Mouse (Mus musculus) ES-E14 (cell line): Measurements from ENCODE around the gene Prss34. TPM values are rescaled to one million over a fixed set of nuclear protein-coding genes. Genes with fewer than 3 reads are reported as not detected.

Experiments used
- DNase-seq: peaks from one replicate; pipeline ENCODE4 v3.0.0-alpha.2; 2013; ENCODE audit warnings: low read depth, low spot score
- H3K27ac ChIP-seq: 2 replicates; pipeline ENCODE4 v1.5.1; 2012; ENCODE audit warnings: low read depth, mild to moderate bottlenecking, low read length, moderate library complexity, mixed read lengths; ENCODE audit not compliant: poor library complexity, insufficient read depth, severe bottlenecking
- H3K36me3 ChIP-seq: 2 replicates; pipeline ENCODE4 v1.6.1; 2012; ENCODE audit warnings: mild to moderate bottlenecking, low read length, moderate library complexity, mixed read lengths; ENCODE audit not compliant: control insufficient read depth, poor library complexity, insufficient read depth, severe bottlenecking
- H3K4me1 ChIP-seq, 2 experiments: fragments of 150-350 bp in 1 of 2; sonication (generic) in 1 of 2; 2 replicates each; pipeline ENCODE4 v1.6.1; 2012; ENCODE audit warnings: low read length in 2 of 2, mild to moderate bottlenecking in 1 of 2, mixed read lengths in 1 of 2; ENCODE audit not compliant: control insufficient read depth in 2 of 2, insufficient read depth in 2 of 2, poor library complexity in 1 of 2
- H3K4me3 ChIP-seq, 2 experiments: fragments of 150-350 bp in 1 of 2; sonication (generic) in 1 of 2; 2 replicates each; pipeline ENCODE4 v1.5.1; 2012; ENCODE audit warnings: low read length in 2 of 2, low read depth in 1 of 2, mild to moderate bottlenecking in 1 of 2, mixed read lengths in 1 of 2; ENCODE audit not compliant: insufficient read depth in 1 of 2, poor library complexity in 1 of 2, severe bottlenecking in 1 of 2
- H3K9ac ChIP-seq: 2 replicates; pipeline ENCODE4 v1.6.1; 2012; ENCODE audit warnings: low read depth, mild to moderate bottlenecking, low read length, mixed read lengths; ENCODE audit not compliant: poor library complexity, insufficient read depth, severe bottlenecking
- H3K9me3 ChIP-seq: fragments of 150-350 bp; sonication (generic); 2 replicates; pipeline ENCODE4 v1.6.1; 2012; ENCODE audit warnings: low read depth, mild to moderate bottlenecking, low read length; ENCODE audit not compliant: control insufficient read depth, insufficient read depth
- CHD2 ChIP-seq: IDR thresholded peaks from 2 replicates; pipeline ENCODE4 v1.6.1; 2014; ENCODE audit warnings: mild to moderate bottlenecking, low read depth, low read length, inconsistent platforms
- HCFC1 ChIP-seq: IDR thresholded peaks from 2 replicates; pipeline ENCODE4 v1.6.1; 2012; ENCODE audit warnings: low read length, inconsistent platforms, borderline replicate concordance; ENCODE audit not compliant: insufficient read depth
- MAFK ChIP-seq: IDR thresholded peaks from 2 replicates; pipeline ENCODE4 v1.6.1; 2014; ENCODE audit warnings: mild to moderate bottlenecking, low read depth, low read length, inconsistent platforms; ENCODE audit not compliant: insufficient read depth
- ZC3H11A ChIP-seq: IDR thresholded peaks from 2 replicates; pipeline ENCODE4 v1.6.1; 2012; ENCODE audit warnings: low read depth, mild to moderate bottlenecking, inconsistent platforms, low read length, borderline replicate concordance
- ZNF384 ChIP-seq: IDR thresholded peaks from 2 replicates; pipeline ENCODE4 v1.6.1; 2012; ENCODE audit warnings: low read depth, low read length, inconsistent platforms
- in situ Hi-C, 2 experiments: fragments of 600-800 bp; cut with MboI; formaldehyde crosslinking; loops; one replicate each; pipeline ENCODE4 v1.15.1; 2025; ENCODE audit warnings: low sequenced_read_pairs in 2 of 2, inconsistent platforms in 1 of 2; ENCODE audit not compliant: unreplicated experiment in 2 of 2
- total RNA-seq: library from RNA; depleted of rRNA; stranded (reverse); fragments of 300-350 nt; gene quantifications from 2 replicates; pipeline ENCODE4 v1.2.3, GENCODE M21; 2012

Gene Prss34
- total RNA-seq, 1 experiment: not detected

DNA sequence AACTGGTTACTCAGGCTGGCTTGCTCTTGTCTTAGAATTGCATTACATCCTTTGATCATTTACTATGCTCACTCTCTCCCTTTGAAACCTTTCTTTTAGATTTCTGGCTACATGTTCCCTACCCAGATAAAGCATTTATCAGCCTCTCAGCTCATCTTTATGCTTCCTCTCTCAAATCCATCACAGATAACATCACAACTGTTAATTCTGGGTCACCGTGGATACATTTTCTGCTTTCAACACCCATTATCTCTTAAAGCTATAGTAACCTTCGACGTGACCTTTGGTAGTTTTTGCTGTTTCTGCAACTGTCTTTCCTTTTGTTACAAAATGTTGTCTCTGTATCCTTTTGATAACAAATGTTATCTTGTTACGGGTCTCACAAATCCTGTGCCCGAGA, 4.7 kb upstream of the Prss34 start:
- no peaks in the 10 kb centered on the region for H3K36me3 ChIP-seq
- H3K4me1 ChIP-seq: peaks cover 0 to 2% of the 10 kb centered on the region in 2 experiments; a peak in 1 of 4 replicates
- no peak overlapping the region for H3K4me3 ChIP-seq
- TF ChIP-seq CHD2 (no peak), ZC3H11A (no peak), ZNF384 (no peak), MAFK (no peak), HCFC1 (no peak)
- H3K9ac ChIP-seq: no peak overlapping the region
- no peak overlapping the region for H3K27ac ChIP-seq
- H3K9me3 ChIP-seq: no peaks in the 10 kb centered on the region
- in situ Hi-C loops: no loop called here
- DNase-seq: no peak

- in situ Hi-C loops: no loop called here
- no peak for DNase-seq
- H3K4me1 ChIP-seq: peaks cover 0 to 2% of the 10 kb centered on the region in 2 experiments; a peak in 1 of 4 replicates
- H3K9ac ChIP-seq: no peak overlapping the region
- H3K27ac ChIP-seq: no peak overlapping the region
- TF ChIP-seq ZC3H11A (no peak), CHD2 (no peak), ZNF384 (no peak), MAFK (no peak), HCFC1 (no peak)
- no peak overlapping the region for H3K4me3 ChIP-seq
- no peaks in the 10 kb centered on the region for H3K36me3 ChIP-seq
- H3K9me3 ChIP-seq: no peaks in the 10 kb centered on the region
Measured at GRCm38 (mm10) chr17:25294111-25294510, 4.1 kb upstream of the Prss34 start.

DNA sequence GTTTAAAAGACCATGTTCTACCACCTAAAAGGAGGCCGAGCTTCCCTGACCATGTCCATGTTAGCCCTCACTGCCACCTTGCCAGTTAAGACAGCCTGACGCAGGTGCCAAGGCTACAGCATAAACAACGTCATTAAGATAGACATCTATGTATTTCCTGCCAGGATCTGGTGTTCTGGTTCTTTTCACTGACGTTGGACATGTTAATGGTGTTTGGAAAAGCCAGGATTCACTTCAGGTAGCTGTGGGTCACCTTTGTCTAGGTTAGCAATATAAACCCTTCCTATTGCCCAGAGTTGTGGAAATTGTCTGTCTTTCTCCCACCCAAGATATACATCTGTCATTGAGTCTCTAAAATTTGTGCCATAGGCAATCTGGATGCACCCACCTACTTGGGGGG, 10.2 kb downstream of the Prss34 start, which contains the start of gene Prss28:
Prss28 (plus strand) TSS at position 301 of the 400 bp plus-strand sequence.
- H3K4me1 ChIP-seq: no peaks in the 10 kb centered on the region
- H3K27ac ChIP-seq: no peak within 1 kb of the TSS
- TF ChIP-seq HCFC1: no peak
- no peak for TF ChIP-seq MAFK
- no peak within 1 kb of the TSS for H3K4me3 ChIP-seq
- in situ Hi-C loops: no loop called here
- H3K36me3 ChIP-seq: no peaks in the 10 kb centered on the region
- H3K9me3 ChIP-seq: no peaks in the 10 kb centered on the region
- DNase-seq: no peak
- no peak within 1 kb of the TSS for H3K9ac ChIP-seq

DNA sequence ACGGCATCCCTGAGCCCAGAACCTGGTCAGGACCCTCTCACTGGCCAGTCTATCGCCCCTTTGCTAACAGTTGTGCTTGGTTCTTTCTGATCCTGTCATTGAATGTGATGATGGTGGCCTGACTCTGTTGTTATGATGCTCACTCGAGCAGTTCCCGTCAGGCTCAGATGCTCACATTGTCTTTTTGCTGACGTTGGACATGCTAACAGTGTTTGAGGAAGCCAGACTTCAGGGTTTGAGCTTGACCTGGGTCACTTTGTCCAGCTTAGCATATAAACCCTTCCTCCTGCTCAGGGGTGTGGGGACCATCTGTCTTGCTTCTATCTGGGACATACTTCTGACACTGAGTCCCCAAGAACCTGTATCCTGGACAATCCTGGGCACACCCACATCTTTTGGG, 20.2 kb downstream of the Prss34 start, which contains the start of gene Prss29:
Prss29 (plus strand) TSS at position 301 of the 400 bp plus-strand sequence.
- H3K4me1 ChIP-seq: no peaks in the 10 kb centered on the region
- no peak for TF ChIP-seq HCFC1
- TF ChIP-seq CHD2: no peak
- TF ChIP-seq MAFK: no peak
- no peak for TF ChIP-seq ZNF384
- TF ChIP-seq ZC3H11A: no peak
- in situ Hi-C loops: no loop called here
- no peaks in the 10 kb centered on the region for H3K9me3 ChIP-seq
- H3K4me3 ChIP-seq: no peak within 1 kb of the TSS
- DNase-seq: no peak
- no peaks in the 10 kb centered on the region for H3K36me3 ChIP-seq
- H3K27ac ChIP-seq: peak within 1 kb of the TSS; percentile 40; the same call in 1 of the 2 replicates
- no peak within 1 kb of the TSS for H3K9ac ChIP-seq

- no peaks in the 10 kb centered on the region for H3K36me3 ChIP-seq
- no peaks in the 10 kb centered on the region for H3K9me3 ChIP-seq
- no peak overlapping the region for H3K27ac ChIP-seq
- H3K4me3 ChIP-seq: no peak overlapping the region
- TF ChIP-seq CHD2: no peak
- H3K9ac ChIP-seq: no peak overlapping the region
- no peaks in the 10 kb centered on the region for H3K4me1 ChIP-seq
- in situ Hi-C loops: no loop called here
- no peak for DNase-seq
Measured at GRCm38 (mm10) chr17:25320819-25321218, 22.6 kb downstream of the Prss34 start.
